Mouse (Mus musculus): ENCODE data around the gene Lamtor1.

- TF ChIP-seq CTCF (IDR thresholded peaks at IDR 0.05; ENCODE audit: control insufficient read depth, insufficient read depth, low read length) = no peak
- no peak for TF ChIP-seq POLR2A (IDR thresholded peaks at IDR 0.05; ENCODE audit: borderline replicate concordance, control insufficient read depth, low read depth, low read length)
These were observed 65.2 kb downstream of the Lamtor1 start for GRCm38 (mm10) chr7:101970821-101971461.
